Mouse (Mus musculus): ENCODE results near the gene Pde4d. TPM values are rescaled to one million over a fixed set of nuclear protein-coding genes. Genes with fewer than 3 reads are reported as not detected.

Pde4d gene
- total RNA-seq, 2 experiments from 2014 or later: 72.4 to 79.0 TPM

DNA sequence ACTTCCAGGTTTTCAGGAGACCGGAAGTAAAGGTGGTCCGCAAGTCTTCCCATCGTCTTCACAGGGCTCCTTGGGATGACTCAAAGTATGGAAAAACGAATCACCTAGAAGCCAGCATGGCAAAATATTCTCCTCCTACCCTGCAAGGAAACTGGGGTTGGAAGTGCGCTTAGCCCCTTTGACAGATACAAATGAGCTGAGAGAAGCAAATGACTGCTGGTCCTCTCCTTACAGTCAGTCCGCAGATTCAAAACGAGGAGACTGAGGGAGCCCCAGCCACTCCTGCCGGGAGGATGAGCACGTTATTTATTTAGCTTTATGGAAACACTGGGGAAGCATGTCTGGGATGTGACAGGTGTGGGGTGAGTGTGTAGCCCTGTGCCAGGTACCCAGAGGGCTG is 1344.2 kb downstream of the Pde4d start:
- no peak for DNase-seq (ENCODE audit: low spot score in 2 of 2)

DNA sequence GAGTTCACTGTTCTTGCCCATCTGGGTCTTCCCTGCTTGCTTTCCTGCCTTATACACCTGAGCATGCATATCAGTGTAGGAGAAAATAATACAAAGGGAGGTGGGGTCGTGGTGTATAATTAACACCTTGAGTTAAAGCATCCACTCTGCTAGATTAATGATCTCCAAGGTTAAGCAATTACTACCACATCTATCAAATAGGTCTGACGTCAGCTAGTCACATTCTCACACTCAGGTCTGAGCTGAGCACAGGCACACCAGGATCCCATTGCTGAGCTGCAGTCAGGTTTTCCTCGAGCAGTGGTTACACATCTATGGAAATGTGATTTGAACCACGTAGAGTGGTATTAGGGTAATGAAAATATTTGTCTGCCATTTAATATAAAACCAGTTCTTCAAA is 1348.9 kb downstream of the Pde4d start:
- no peak for DNase-seq (ENCODE audit: low spot score in 2 of 2)

DNA sequence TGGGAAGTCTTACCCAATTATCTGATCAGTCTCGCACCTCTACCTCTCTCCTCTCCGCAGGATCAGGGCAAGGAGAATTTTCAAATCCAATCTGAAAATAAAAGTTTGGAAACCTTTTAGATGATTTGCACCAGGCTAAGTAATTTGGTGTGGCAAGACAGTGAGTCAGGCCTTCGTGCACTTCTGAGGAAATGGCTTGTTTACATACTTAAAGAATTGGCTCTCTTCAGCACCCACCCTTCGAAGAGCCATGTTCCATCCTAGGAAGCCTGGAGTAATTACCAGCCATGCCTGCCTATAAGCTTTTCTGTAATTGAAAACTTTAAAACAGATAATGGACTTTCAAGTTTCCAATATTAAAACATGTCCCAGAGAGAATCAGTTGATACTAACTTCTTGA is 1352.5 kb downstream of the Pde4d start:
- DNase-seq (ENCODE audit: low spot score in 2 of 2): no peak

GRCm38 (mm10) chr13:109806193-109806966 is 1356.6 kb downstream of the Pde4d start:
- no peak for DNase-seq (ENCODE audit: low spot score in 2 of 2)

DNA sequence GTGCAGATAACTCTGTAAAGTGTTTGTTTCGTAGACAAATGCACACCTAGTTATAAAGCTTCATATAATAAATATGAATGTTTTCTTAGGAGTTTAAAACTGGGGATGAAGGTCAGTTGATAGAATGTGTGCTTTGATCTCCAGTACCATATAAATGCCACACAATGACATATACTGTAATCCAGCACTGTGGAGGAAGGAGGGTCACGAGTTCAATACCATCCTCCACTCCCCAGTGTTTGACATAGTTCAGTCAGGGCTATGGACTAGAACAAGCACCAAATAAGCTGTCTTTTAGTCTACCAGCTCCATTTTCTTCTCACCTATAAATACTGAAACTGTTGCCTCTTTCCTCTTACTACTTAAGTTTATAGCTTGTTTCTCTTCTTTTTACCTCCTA is 1357.3 kb downstream of the Pde4d start:
- no peak for DNase-seq (ENCODE audit: low spot score in 2 of 2)

DNA sequence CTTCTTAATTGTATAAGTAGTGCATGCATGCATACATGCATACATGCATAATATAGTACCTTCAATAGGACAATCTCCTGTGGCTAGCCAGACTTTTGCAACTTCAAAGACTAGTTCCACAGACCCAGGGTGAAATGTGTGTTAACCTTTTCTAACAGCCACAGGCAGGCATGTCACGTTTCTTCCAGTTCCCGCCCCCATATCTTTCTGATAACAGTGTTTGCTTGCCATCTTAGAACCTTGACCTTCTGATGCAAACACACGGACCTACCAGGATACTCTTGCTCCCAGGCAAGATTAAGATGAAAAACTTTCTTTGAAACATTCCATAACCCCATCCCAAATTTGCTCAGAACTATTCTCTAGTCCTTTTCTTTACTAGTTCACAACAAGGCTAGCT is 1357.7 kb downstream of the Pde4d start:
- DNase-seq (ENCODE audit: low spot score in 2 of 2): no peak

DNA sequence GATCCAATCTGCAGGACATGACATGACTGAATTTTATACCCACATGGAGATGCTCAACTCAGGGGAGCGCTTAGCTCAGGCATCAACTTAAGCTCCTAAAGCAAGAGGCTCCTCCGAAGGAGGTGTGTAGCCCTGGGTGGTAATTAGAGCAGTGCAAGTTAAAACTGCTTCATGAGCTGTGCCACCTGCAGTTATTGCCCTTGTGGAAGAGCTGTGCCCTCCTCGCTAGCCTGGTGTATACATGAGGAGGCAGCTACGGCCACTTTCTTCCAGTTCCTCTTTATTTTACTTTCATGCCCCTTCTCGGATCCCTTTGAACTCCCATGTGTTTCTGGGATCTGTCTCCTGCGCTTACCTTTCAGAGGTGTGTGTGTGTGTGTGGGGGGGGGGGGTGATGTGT is 1358.3 kb downstream of the Pde4d start:
- DNase-seq (ENCODE audit: low spot score in 2 of 2): no peak

- no peak for DNase-seq (ENCODE audit: low spot score in 2 of 2)
These were observed 1359.2 kb downstream of the Pde4d start for GRCm38 (mm10) chr13:109808946-109809345.

- DNase-seq (ENCODE audit: low spot score in 2 of 2): no peak
These were observed 1359.9 kb downstream of the Pde4d start for GRCm38 (mm10) chr13:109809646-109810045.

GRCm38 (mm10) chr13:109813924-109814323 is 1364.2 kb downstream of the Pde4d start:
- no peak for DNase-seq (ENCODE audit: low spot score in 2 of 2)

- no peak for DNase-seq (ENCODE audit: low spot score in 2 of 2)
These were observed 1369.3 kb downstream of the Pde4d start for GRCm38 (mm10) chr13:109819071-109819470.

DNA sequence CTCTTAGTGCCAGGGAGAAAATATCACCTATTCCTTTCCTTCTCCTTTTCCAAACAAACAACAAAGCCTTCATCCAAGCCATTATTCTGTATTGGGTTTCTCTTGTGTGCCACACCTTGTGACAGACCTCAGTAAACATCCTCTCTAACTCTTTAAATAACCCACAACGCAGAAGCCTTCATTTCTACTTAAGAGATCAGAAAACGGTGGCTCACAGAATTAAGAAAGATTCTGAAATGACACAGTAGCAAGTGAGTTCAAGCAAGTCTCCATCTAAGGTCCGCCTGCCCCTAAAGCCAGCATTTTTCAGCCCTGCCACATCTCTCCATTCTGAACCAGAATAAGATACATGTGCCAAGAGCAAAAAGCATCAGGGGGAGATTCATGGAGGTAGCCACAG is 1370.4 kb downstream of the Pde4d start:
- DNase-seq (ENCODE audit: low spot score in 2 of 2): no peak

DNA sequence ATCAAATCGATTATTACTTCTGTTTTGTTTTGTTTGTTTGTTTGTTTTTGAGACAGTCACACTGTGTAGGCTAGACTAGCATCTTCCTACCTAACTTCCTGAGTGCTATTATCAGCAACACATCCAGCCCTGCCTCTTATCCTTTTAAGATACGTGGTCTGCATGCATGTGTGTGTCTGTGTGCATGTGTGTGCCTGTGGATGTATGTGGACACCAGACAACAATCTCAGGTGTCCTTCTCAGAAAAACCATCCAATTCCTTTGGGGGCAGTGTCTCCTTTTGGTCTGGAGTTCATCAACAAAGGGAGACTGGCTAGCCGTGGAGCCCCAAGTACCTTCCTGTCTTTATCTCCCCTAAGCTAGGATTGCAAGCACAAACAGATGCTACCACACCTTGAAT is 1371.1 kb downstream of the Pde4d start:
- DNase-seq (ENCODE audit: low spot score in 2 of 2): no peak

DNA sequence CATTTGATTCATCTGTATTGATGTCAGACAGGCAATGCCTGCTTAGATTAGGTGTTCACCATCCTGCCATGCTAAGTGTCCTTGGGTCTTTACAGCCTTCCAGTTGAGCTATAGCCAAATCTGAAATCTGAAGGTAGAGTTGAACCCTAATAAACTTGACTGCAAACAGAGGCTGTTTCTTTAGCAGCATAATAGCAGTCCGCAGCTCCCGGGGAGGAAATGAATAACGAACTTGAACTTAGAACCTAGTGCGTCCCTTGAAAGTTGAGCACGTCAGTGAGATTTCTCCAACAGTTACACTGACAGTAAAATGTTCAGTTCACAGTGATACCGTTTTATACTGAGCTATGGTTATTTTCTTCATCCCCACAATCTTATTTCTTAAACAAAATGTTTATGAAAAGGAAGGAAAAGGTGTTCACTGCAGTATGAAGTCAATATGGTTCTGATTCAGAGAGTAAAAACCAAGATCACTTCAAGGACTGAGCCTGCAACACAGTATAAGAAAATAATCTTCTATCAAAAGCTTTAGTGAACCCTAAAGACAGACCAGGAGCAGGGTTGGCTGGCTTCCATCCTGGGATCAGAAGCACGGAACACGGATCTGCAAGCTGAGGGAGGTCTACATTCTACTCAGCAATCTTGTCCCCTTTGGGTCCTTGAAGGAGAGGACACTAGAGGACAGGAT is 1372.1 kb downstream of the Pde4d start:
- no peak for DNase-seq (ENCODE audit: low spot score in 2 of 2)

DNA sequence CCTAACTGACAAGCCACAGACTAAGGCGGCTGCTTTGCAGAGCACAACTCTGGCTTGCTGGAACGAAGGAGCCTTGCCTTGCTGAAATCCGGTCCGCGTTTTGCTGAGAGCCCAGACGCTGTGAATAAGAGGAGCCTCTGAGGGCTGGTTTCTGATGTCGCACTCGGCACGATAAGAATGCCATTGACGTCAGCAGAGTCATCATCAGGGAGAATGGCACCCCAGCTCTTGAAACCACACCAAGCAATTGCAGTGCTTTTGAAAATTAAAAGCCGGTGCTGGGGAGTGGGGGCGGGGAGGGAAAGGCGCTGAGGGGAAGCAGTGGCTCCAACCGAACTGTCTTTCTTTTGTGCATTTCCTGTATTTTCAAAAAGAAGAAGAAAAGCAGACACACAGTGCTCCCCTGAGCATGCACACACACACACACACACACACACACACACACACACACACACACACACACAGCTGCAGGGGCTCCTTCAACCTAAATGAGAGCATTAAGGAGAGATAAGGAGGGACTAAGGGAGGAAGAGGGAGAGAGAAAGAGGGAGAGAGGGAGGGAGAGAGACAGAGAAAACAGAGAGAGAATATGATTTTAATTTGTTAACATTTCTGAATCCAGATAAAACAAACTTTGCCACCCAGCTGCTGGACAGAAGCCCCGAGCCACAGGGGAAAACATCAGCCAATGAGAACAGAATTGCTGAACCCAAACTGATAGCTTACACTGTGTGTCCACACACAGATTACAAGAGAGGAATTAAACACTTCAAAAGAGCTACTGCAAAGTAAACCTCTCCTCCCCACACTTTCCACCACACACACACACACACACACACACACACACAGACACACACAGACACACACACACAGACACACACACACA is 1372.9 kb downstream of the Pde4d start:
- DNase-seq (ENCODE audit: low spot score in 2 of 2): peak; percentile 88 to 95

DNA sequence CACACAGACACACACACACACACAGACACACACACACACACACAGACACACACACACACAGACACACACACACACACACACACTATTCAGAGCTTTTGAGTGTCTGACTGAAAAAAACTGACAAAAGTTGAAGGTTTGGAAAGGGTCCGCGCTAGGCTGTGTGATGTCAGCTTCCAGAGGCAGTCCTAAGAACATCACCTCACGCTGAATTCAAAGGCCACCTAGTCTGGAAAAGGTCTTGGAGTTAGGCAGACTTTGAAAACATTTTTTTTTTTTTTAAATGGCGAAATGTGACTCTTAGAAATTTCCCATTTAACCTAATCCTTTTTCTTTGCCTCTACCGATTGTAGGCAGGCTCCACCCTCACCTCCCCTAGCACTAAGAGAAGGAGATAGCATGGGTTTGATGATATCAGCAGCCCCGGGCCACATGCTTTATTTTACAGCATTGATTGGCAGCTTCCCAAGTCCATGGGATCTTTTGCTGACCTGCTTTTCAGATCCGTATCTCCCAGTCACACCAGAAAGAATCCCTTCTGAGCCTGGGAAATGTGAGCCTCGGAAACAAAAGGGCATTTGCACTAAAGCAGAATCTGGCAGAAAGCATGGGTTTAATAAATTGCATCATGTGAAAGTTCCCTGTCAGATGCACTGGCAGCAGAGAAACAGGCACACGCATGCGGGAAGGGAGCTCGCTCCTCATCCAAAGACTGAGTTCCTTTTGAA is 1373.7 kb downstream of the Pde4d start:
- DNase-seq (ENCODE audit: low spot score in 2 of 2): peak; percentile 44 to 52

DNA sequence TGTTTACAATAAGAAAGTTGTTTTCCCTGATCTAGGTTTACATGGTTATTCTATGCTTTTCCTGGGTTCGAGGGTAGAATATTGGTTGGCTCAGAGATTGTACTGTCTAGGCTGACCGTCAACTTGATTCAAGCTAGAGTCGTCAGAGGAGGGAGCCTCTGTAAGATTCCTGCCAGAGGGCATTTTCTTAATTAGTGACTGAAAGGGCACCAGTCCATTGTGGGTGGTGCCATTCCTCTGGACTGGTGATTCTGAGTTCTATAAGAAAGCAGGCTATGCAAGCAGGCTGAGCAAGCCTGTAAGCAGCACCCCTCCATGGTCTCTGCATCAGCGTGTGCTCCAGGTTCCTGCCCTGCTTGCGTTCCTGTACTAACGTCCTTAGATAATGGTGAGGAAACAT is 1376.1 kb downstream of the Pde4d start:
- DNase-seq (ENCODE audit: low spot score in 2 of 2): no peak

- DNase-seq (ENCODE audit: low spot score in 2 of 2): no peak
These were observed 1377.6 kb downstream of the Pde4d start for GRCm38 (mm10) chr13:109827341-109827740.

- DNase-seq (ENCODE audit: low spot score in 2 of 2): no peak
These were observed 1378.2 kb downstream of the Pde4d start for GRCm38 (mm10) chr13:109827909-109828308.

DNA sequence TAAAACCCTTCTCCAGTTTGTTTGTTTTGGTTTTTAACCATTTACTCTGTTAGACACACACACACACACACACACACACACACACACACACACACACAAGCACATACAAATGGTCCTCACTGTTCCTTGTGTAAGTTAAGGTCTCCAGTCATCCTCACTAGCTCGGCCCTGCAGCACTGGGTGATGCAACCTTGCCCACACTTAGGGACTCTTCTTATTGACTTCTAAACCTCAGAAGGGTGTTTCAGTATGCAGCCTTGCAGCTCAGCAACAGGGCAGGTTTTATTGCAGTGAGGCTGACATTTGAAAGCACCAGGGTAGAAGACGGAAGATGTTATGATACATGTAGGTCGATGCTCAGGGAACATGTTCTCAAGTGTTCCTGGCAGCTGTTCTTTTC is 1379.7 kb downstream of the Pde4d start:
- no peak for DNase-seq (ENCODE audit: low spot score in 2 of 2)

GRCm38 (mm10) chr13:109834935-109835334 is 1385.2 kb downstream of the Pde4d start:
- no peak for DNase-seq (ENCODE audit: low spot score in 2 of 2)
